Mouse (Mus musculus): ENCODE data around the gene Il12a. TPM values are rescaled to one million over a fixed set of nuclear protein-coding genes. Genes with fewer than 3 reads are reported as not detected.

The Il12a gene
- total and polyA plus RNA-seq, 3 experiments = 3.8 to 12.3 (median 11.2) TPM

DNA sequence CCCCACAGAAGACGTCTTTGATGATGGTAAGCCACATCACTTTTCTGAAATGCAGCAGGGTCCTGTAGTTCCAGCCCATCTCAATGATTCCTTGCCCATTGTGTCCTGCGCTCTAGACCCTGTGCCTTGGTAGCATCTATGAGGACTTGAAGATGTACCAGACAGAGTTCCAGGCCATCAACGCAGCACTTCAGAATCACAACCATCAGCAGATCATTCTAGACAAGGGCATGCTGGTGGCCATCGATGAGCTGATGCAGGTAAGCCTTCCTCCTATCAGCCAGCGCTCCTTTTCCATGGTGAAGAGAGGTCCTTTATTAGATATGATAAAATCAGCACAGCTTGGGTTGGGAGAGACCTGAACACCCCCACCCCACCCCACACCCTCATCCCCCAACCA is 4.9 kb downstream of the Il12a start:
- Histone ChIP-seq H3K4me2 (ENCODE audit: insufficient read depth, low read depth, poor library complexity, severe bottlenecking) (no peak overlapping the region), H3K4me3 (replicated peaks in 1 of 3; ENCODE audit: low read depth in 2 of 3, low read length in 2 of 3, poor library complexity in 1 of 3) (peak overlapping the region in 2 of 3 experiments; percentile 23 to 49), H3K79me2 (replicated peaks; ENCODE audit: control insufficient read depth, extremely low read depth, insufficient read depth, poor library complexity, severe bottlenecking) (no peaks in the 10 kb centered on the region), H3K9ac (ENCODE audit: insufficient read depth, low read depth) (no peak overlapping the region), H3K27me3 (replicated peaks) (no peaks in the 10 kb centered on the region), H3K36me3 (replicated peaks in 1 of 2; ENCODE audit: control insufficient read depth in 1 of 2, insufficient read depth in 1 of 2, low read length in 1 of 2) (peaks cover 34 to 35% of the 10 kb centered on the region in 2 experiments), H3K27ac (ENCODE audit: insufficient read depth, low read depth) (no peak overlapping the region), H3K4me1 (ENCODE audit: control insufficient read depth in 1 of 2, insufficient read depth in 2 of 2) (peaks cover 10 to 78% of the 10 kb centered on the region in 2 experiments), H3K9me3 (replicated peaks; ENCODE audit: low read length) (peaks cover 3% of the 10 kb centered on the region)
- no peak for TF ChIP-seq ZKSCAN1 (IDR thresholded peaks at IDR 0.05; ENCODE audit: borderline replicate concordance, low read depth, low read length)
- no peak for TF ChIP-seq POLR2AphosphoS2 (IDR thresholded peaks at IDR 0.05; ENCODE audit: low read depth, low read length)
- TF ChIP-seq ZMIZ1 (IDR thresholded peaks at IDR 0.05; ENCODE audit: low read depth, low read length) = no peak
- TF ChIP-seq JUN (IDR thresholded peaks at IDR 0.05; ENCODE audit: insufficient read depth, low read depth, low read length) = no peak
- TF ChIP-seq NELFE (IDR thresholded peaks at IDR 0.05; ENCODE audit: low read depth, low read length) = no peak
- TF ChIP-seq UBTF (IDR thresholded peaks at IDR 0.05; ENCODE audit: low read depth, low read length) = no peak
- TF ChIP-seq MAFK (IDR thresholded peaks at IDR 0.05; ENCODE audit: insufficient replicate concordance, low read length) = no peak
- no peak for TF ChIP-seq EP300 (IDR thresholded peaks at IDR 0.05; ENCODE audit: low read length)
- no peak for TF ChIP-seq MYC (IDR thresholded peaks at IDR 0.05; ENCODE audit: low read depth, low read length)
- no peak for DNase-seq (ENCODE audit: extremely low read depth)
- in situ Hi-C loops (cut with MboI; ENCODE audit: low pct_ligation_motif_present, low pct_unique_long_range_greater_than_20kb, low sequenced_read_pairs) (no loop called here), dilution Hi-C loops (cut with MboI; ENCODE audit: extremely low pct_ligation_motif_present, extremely low pct_unique_long_range_greater_than_20kb, low sequenced_read_pairs) (no loop called here)

DNA sequence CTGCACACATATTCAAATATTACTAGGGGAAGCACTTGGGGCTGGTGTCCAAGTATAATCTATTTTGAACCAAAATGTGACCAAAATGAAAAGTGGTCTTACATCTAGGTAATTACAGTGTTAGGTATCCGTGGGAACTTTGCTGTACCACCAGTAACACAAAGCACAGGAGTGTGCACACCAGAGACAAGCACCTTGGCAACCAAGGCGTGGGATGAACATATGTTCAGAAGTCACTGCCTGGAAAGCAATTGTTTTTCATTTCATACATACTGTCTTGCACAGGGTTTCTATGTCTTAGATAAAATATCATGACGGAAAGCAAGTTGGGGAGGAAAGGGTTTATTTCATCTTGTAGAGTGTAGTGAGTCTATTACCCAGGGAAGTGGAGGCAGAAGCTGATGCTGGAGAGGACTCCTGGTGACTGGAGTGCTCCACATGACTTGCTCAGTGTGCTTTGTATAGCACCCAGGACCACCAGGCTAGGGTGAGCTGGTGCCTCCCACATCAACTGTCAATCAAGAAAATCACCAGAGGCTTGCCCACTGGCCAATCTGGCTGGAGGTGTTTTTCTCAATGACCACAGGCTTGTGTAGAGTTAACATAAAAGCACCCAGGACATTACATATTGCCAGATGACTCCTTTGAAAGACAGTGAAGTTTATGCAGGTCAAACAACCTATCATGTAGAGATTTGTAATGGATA is 6.2 kb downstream of the Il12a start:
- H3K79me2 ChIP-seq (replicated peaks; ENCODE audit: control insufficient read depth, extremely low read depth, insufficient read depth, poor library complexity, severe bottlenecking) = no peaks in the 10 kb centered on the region
- H3K27ac ChIP-seq (ENCODE audit: insufficient read depth, low read depth) = no peak overlapping the region
- peaks cover 8 to 81% of the 10 kb centered on the region in 2 experiments for H3K4me1 ChIP-seq (ENCODE audit: control insufficient read depth in 1 of 2, insufficient read depth in 2 of 2)
- no peak overlapping the region for H3K9ac ChIP-seq (ENCODE audit: insufficient read depth, low read depth)
- dilution Hi-C loops (cut with MboI; ENCODE audit: extremely low pct_ligation_motif_present, extremely low pct_unique_long_range_greater_than_20kb, low sequenced_read_pairs) (no loop called here), in situ Hi-C loops (cut with MboI; ENCODE audit: low pct_ligation_motif_present, low pct_unique_long_range_greater_than_20kb, low sequenced_read_pairs) (no loop called here)
- H3K36me3 ChIP-seq (replicated peaks in 1 of 2; ENCODE audit: control insufficient read depth in 1 of 2, insufficient read depth in 1 of 2, low read length in 1 of 2) = peaks cover 34 to 35% of the 10 kb centered on the region in 2 experiments
- no peaks in the 10 kb centered on the region for H3K27me3 ChIP-seq (replicated peaks)
- no peak overlapping the region for H3K4me3 ChIP-seq (replicated peaks in 1 of 3; ENCODE audit: low read depth in 2 of 3, low read length in 2 of 3, poor library complexity in 1 of 3)
- no peak overlapping the region for H3K4me2 ChIP-seq (ENCODE audit: insufficient read depth, low read depth, poor library complexity, severe bottlenecking)
- DNase-seq (ENCODE audit: extremely low read depth) = no peak
- H3K9me3 ChIP-seq (replicated peaks; ENCODE audit: low read length) = peaks cover 3% of the 10 kb centered on the region
- TF ChIP-seq IRF4 (IDR thresholded peaks at IDR 0.05; ENCODE audit: low read depth, low read length) (no peak), TCF12 (IDR thresholded peaks at IDR 0.05; ENCODE audit: low read depth, low read length) (no peak), TBP (conservative IDR thresholded peaks at IDR 0.05; ENCODE audit: low read depth, low read length) (no peak), ZMIZ1 (IDR thresholded peaks at IDR 0.05; ENCODE audit: low read depth, low read length) (no peak), CHD2 (IDR thresholded peaks at IDR 0.05; ENCODE audit: low read length) (no peak), MAZ (IDR thresholded peaks at IDR 0.05; ENCODE audit: low read depth, low read length) (no peak), NRF1 (IDR thresholded peaks at IDR 0.05; ENCODE audit: low read depth, low read length) (no peak), JUND (conservative IDR thresholded peaks at IDR 0.05; ENCODE audit: low read depth, low read length) (no peak), USF2 (conservative IDR thresholded peaks at IDR 0.05; ENCODE audit: low read depth, low read length) (no peak)

Measured in CH12.LX (cell line).